Mouse (Mus musculus) heart, embryonic 10.5 days (tissue): ENCODE measurements at regions not wholly inside any gene's neighbourhood (a gene's known extent, or its start where the extent isn't known, plus 50 kb on each side); places are given as distances from the start of the nearest gene placed in this dataset.
A peak's percentile ranks its signal among the peaks of the same experiment; 100 is the strongest.

Experiments
- DNase-seq: peaks from one replicate; pipeline ENCODE4 v3.0.0-alpha.2; 2017; ENCODE audit warnings: low spot score
- H3K27ac ChIP-seq: fragments of 300-500 bp; sonication (generic); 2 replicates; pipeline ENCODE4 v1.5.1; 2016; ENCODE audit warnings: mild to moderate bottlenecking
- H3K27me3 ChIP-seq: fragments of 300-500 bp; sonication (generic); 2 replicates; pipeline ENCODE4 v1.6.1; 2016; ENCODE audit warnings: mild to moderate bottlenecking; ENCODE audit not compliant: poor library complexity, insufficient read depth, severe bottlenecking
- H3K36me3 ChIP-seq: fragments of 300-500 bp; sonication (generic); 2 replicates; pipeline ENCODE4 v1.6.1; 2016; ENCODE audit warnings: mild to moderate bottlenecking, moderate library complexity
- H3K4me1 ChIP-seq: fragments of 300-500 bp; sonication (generic); 2 replicates; pipeline ENCODE4 v1.6.1; 2016; ENCODE audit warnings: mild to moderate bottlenecking
- H3K4me3 ChIP-seq: fragments of 300-500 bp; sonication (generic); 2 replicates; pipeline ENCODE4 v1.5.1; 2016; ENCODE audit warnings: mild to moderate bottlenecking, moderate library complexity
- H3K9me3 ChIP-seq: fragments of 300-500 bp; sonication (generic); 2 replicates; pipeline ENCODE4 v1.6.1; 2016; ENCODE audit warnings: mild to moderate bottlenecking, moderate library complexity
- WGBS: fragments of 180-500 bp; shearing (Covaris S2); methylation state at CpG from one replicate; pipeline ENCODE4 v1.1.7; 2016; 5-methylcytosine and 5-hydroxymethylcytosine counted together

DNA sequence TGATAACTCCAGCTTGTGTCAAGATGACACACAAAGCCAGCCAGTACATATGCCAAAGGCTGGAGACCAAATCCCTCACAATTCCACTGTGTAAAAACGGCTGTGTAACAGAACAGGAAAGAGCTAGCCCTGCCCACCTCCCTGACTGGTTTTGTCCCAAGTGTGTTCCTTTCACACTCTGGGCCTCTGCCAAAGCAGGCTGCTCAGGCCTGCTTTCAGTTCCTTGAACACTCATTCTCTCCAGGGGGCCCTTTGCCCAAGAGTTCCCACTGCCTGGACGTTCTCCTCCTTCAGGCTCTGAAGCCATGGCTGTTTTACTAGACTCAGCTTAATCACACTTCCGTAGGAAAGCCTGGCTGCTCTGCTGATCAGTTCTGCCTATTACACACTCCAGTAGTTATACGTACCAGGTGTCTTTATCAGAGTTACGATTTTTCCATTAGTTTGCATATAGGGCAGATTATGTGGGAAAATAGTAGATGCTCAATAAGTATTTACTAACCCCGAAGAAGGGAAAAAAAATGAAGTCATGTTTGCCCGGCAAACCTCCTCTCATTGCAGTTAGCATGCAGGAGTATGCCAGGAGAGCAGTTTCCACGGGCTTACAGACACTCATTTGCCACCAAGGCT, 144.5 kb upstream of the Smim15 start:
- H3K27me3 ChIP-seq, result peaks cover 76% of the 10 kb centered on the region
- WGBS, result 61% methylated on average over 8 of the region's 8 CpGs
- no peaks in the 10 kb centered on the region for H3K9me3 ChIP-seq
- H3K27ac ChIP-seq, result peak overlapping the region; percentile 36; the same call in 1 of the 2 replicates
- DNase-seq, result peak; percentile 62
- no peaks in the 10 kb centered on the region for H3K36me3 ChIP-seq
- H3K4me1 ChIP-seq, result peaks cover 24% of the 10 kb centered on the region
- no peak overlapping the region for H3K4me3 ChIP-seq

DNA sequence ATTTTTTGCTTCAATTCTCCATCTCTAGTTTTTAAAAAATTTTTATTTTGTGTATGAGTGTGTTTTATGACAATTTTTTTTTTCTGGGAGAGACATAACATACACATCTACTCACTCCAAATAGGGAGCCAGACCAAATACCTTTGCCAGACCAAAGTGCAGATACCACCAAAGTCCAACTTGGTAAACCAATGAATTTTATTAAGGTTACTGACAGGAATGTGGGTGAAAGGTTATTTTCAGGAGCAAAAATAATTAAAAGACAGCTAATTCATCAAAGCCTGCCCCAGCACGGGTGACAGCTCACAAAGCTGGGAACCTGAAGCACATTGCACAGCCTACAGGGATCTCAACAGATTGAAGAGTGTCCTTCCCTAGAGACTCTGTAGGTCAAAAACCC, 146.6 kb upstream of the Smim15 start:
- no peak for DNase-seq
- H3K27me3 ChIP-seq, result peaks cover 87% of the 10 kb centered on the region

GRCm38 (mm10) chr13:107897184-107897583, 147.1 kb upstream of the Smim15 start:
- WGBS, result 70% methylated on average over 3 of the region's 3 CpGs
- Histone ChIP-seq H3K36me3 (no peaks in the 10 kb centered on the region), H3K4me3 (no peak overlapping the region), H3K9me3 (no peaks in the 10 kb centered on the region), H3K27me3 (peaks cover 86% of the 10 kb centered on the region), H3K27ac (no peak overlapping the region), H3K4me1 (peaks cover 10% of the 10 kb centered on the region; the same call in 1 of the 2 replicates)
- no peak for DNase-seq

More for the DNA sequence above, 146.6 kb upstream of the Smim15 start:
- H3K4me3 ChIP-seq, result no peak overlapping the region
- no peaks in the 10 kb centered on the region for H3K36me3 ChIP-seq
- H3K9me3 ChIP-seq, result no peaks in the 10 kb centered on the region
- 68% methylated on average over 1 of the region's 1 CpGs for WGBS
- H3K27ac ChIP-seq, result no peak overlapping the region
- H3K4me1 ChIP-seq, result peaks cover 7% of the 10 kb centered on the region

DNA sequence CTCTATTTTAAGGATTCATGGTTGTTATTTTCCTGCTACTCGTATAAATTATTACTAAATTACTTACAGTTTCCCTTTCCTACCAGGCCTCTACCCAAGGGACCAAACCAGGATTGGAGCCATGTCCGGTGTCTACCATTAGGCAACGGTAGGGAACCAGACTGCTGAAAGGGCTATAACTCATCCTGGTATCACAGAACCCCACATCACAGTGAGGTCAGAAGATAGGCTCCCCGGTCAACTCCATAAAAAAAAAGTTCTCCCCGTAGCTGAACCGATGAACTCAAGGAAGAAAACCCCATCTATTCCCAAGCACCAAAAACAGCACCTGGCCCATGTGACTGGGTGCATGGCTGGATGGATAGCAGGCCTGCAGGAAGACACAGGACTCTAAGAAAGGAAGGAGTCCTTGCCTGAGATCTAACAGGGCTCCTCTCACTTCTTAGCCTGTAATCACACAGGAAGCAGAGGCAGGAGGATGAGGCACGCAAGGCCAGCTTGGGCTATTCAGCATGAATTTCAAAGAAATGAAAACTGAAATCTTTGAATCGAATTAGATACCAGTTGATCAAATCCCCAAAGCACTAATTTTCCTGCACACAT, 150.6 kb upstream of the Smim15 start:
- H3K27ac ChIP-seq, result no peak overlapping the region
- peaks cover 15% of the 10 kb centered on the region; the same call in 1 of the 2 replicates for H3K4me1 ChIP-seq
- DNase-seq, result peak; percentile 61
- no peaks in the 10 kb centered on the region for H3K36me3 ChIP-seq
- no peaks in the 10 kb centered on the region for H3K9me3 ChIP-seq
- H3K4me3 ChIP-seq, result no peak overlapping the region
- peaks cover 54% of the 10 kb centered on the region for H3K27me3 ChIP-seq
- WGBS, result 83% methylated on average over 8 of the region's 8 CpGs

GRCm38 (mm10) chr13:107893081-107893480, 151.2 kb upstream of the Smim15 start:
- no peak overlapping the region for H3K4me3 ChIP-seq
- H3K4me1 ChIP-seq, result peaks cover 15% of the 10 kb centered on the region; the same call in 1 of the 2 replicates
- H3K27me3 ChIP-seq, result peaks cover 50% of the 10 kb centered on the region
- no peak for DNase-seq
- H3K9me3 ChIP-seq, result no peaks in the 10 kb centered on the region
- 83% methylated on average over 4 of the region's 4 CpGs for WGBS
- H3K36me3 ChIP-seq, result no peaks in the 10 kb centered on the region
- H3K27ac ChIP-seq, result no peak overlapping the region

DNA sequence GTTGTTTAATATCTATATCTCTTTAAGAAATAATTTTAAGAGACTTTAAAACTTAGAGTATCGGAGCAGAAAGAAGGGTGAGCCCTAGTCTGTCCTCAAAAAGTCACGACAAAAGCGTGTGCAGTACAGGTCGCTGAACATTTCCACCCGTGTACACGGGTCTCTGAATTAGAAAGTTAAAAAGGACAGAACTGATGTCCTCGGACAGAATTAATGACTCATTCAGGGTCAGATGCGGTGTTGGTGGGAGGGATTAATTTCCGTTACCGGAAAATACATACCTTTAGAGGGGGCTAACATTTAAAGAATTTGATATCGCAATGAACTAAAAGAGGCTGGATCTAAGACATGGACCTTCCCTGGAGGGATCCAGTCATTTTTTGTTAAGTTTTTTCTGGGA, 152.3 kb upstream of the Smim15 start:
- DNase-seq, result peak; percentile 31
- H3K27ac ChIP-seq, result no peak overlapping the region

DNA sequence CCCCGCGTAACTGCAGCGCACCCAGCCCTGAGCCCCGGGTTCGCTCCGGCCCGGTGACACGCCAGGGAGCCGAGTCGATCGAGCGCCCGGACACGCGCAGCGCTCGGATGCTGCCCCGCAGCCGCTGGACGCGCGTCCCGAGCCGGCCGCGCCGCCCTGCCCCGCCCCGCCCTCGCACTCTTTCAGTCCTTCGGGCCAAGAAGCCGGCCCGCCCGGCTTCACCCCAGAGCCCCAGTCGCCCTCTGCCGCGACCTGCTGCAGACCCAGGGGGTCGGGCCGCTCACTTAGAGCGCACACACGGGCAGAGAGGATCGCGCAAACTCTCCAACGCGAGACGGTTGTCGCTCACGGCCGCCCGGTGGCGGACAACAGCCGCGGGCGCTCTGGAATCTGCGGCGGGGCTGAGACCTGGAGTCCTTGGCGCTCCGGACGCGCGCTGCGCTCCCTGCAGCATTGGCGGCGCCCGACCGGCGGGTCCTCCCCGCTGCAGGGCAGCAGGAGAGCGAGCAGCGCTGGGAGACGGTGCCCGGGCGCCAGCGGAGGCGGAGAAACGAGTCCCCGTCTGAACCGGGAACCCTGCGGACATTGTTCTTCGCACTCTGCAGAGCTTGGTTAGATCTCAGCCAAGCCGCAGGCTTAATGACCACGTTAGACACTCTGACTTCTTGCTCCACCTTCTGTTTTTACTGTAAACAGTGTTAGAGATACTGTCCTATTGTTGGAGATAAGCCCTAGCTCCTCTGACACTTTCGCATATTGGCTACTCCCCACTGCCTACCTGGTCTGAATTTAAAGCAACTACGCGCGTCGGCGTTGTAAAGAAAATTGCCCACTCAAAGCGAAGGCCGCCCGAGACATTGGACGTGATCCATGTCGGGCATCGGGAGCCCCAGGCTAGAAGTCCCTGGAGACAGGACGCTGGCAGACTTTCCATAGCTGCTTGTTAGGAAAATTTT, 153.1 kb upstream of the Smim15 start:
- Histone ChIP-seq H3K9me3 (no peaks in the 10 kb centered on the region), H3K27ac (peak overlapping the region; percentile 93), H3K27me3 (peaks cover 34% of the 10 kb centered on the region), H3K4me1 (peaks cover 25% of the 10 kb centered on the region), H3K4me3 (peak overlapping the region; percentile 88), H3K36me3 (no peaks in the 10 kb centered on the region)
- under 1% methylated on average over 95 of the region's 95 CpGs for WGBS
- peak; percentile 91 for DNase-seq

More for the DNA sequence above, 152.3 kb upstream of the Smim15 start:
- H3K36me3 ChIP-seq, result no peaks in the 10 kb centered on the region
- WGBS, result 14% methylated on average over 11 of the region's 11 CpGs
- H3K4me1 ChIP-seq, result peaks cover 23% of the 10 kb centered on the region
- H3K27me3 ChIP-seq, result peaks cover 42% of the 10 kb centered on the region
- no peaks in the 10 kb centered on the region for H3K9me3 ChIP-seq
- peak overlapping the region; percentile 88 for H3K4me3 ChIP-seq

GRCm38 (mm10) chr13:107889985-107890865, 154.0 kb upstream of the Smim15 start:
- DNase-seq, result peak; percentile 100
- Histone ChIP-seq H3K27me3 (peaks cover 29% of the 10 kb centered on the region), H3K36me3 (no peaks in the 10 kb centered on the region), H3K27ac (peak overlapping the region; percentile 93), H3K4me3 (peak overlapping the region; percentile 88), H3K9me3 (no peaks in the 10 kb centered on the region), H3K4me1 (peaks cover 25% of the 10 kb centered on the region)
- 2% methylated on average over 78 of the region's 90 CpGs for WGBS

GRCm38 (mm10) chr13:107889588-107889984, 154.7 kb upstream of the Smim15 start:
- Histone ChIP-seq H3K9me3 (no peaks in the 10 kb centered on the region), H3K27ac (peak overlapping the region; percentile 93), H3K27me3 (peaks cover 24% of the 10 kb centered on the region), H3K36me3 (no peaks in the 10 kb centered on the region), H3K4me1 (peaks cover 25% of the 10 kb centered on the region), H3K4me3 (peak overlapping the region; percentile 88)
- peak; percentile 79 for DNase-seq
- WGBS, result 12% methylated on average over 55 of the region's 66 CpGs

DNA sequence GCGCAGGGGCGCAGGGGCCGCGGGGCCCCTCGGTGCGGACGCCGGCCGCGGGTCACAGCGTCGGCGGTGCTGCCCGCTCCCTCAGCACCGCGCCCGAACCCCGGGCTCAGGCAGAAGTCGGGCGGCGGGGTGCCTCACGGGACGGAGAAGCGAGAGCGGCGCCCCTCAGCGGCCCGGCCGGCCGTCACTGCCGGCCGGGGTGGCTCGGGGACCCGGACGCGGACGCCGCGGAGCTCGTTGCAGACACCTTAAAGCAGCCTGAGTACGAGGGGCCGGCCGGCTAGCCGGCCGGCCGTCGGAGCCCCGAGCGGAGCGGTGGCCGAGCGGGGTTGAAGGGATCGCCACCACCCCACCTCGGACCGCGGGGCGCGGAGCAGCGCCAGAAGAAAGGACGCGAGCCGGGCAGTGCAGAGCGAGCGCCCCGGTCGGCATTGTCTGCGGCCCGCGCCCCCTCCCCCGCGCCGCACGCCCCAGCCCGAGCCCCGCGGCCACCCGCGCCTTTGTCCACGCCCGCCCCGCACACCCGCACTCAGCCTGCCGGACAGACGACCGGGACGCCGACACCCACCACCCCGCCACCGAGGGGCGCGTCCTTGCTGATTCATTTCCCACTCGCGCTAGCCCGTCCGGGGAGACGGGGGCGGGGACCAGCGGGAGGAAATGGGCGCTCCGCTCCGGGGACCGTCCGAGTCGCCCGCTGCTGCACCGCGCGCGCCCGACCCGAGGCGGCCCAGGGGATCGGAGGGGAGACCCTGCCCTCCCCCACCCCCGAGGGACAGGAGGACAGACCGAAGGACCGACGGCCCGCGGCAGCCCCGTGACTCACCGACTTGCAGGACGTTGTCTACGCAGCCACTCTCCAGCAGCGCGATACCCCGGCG, 155.4 kb upstream of the Smim15 start:
- no peaks in the 10 kb centered on the region for H3K9me3 ChIP-seq
- H3K4me3 ChIP-seq, result peak overlapping the region; percentile 88
- peak overlapping the region; percentile 93 for H3K27ac ChIP-seq
- no peaks in the 10 kb centered on the region for H3K36me3 ChIP-seq
- H3K27me3 ChIP-seq, result peaks cover 16% of the 10 kb centered on the region
- peak; percentile 83 for DNase-seq
- peaks cover 25% of the 10 kb centered on the region for H3K4me1 ChIP-seq
- WGBS, result under 1% methylated on average over 117 of the region's 127 CpGs

- WGBS, result 0% methylated on average over 9 of the region's 9 CpGs
- H3K4me3 ChIP-seq, result peak overlapping the region; percentile 88
- peak; percentile 66 for DNase-seq
- H3K27ac ChIP-seq, result peak overlapping the region; percentile 93
- no peaks in the 10 kb centered on the region for H3K36me3 ChIP-seq
- H3K4me1 ChIP-seq, result peaks cover 25% of the 10 kb centered on the region
- H3K27me3 ChIP-seq, result peaks cover 10% of the 10 kb centered on the region
- no peaks in the 10 kb centered on the region for H3K9me3 ChIP-seq
Observed at GRCm38 (mm10) chr13:107888231-107888555, 156.1 kb upstream of the Smim15 start.
